Mouse (Mus musculus): ENCODE measurements at regions not wholly inside any gene's neighbourhood (a gene's known extent, or its start where the extent isn't known, plus 50 kb on each side); places are given as distances from the start of the nearest gene placed in this dataset.

- TF ChIP-seq CTCF (IDR thresholded peaks at IDR 0.05; ENCODE audit: borderline replicate concordance, insufficient read depth, low read depth, low read length) (no peak), POLR2A (IDR thresholded peaks at IDR 0.05; ENCODE audit: borderline replicate concordance, insufficient read depth, low read length) (no peak)
Observed at GRCm38 (mm10) chr17:60267247-60268216, 1254.4 kb upstream of the Nudt12 start.
